Mouse (Mus musculus): Measurements from ENCODE around the gene Cntnap5c. TPM values are rescaled to one million over a fixed set of nuclear protein-coding genes. Genes with fewer than 3 reads are reported as not detected.

Gene Cntnap5c
- polyA plus RNA-seq, 1 experiment from 2014 or later: 0.09 TPM

GRCm38 (mm10) chr17:58363582-58364267 is 594.4 kb downstream of the Cntnap5c start:
- DNase-seq (ENCODE audit: low spot score) (no peak), ATAC-seq (replicated peaks; ENCODE audit: low FRiP score) (no peak)
- H3K4me3 ChIP-seq (ENCODE audit: low read depth, low read length): no peak overlapping the region
- H3K9ac ChIP-seq (ENCODE audit: low read length): no peak overlapping the region
- H3K4me2 ChIP-seq (ENCODE audit: low read depth, low read length, severe bottlenecking): no peak overlapping the region
- no peaks in the 10 kb centered on the region for H3K9me3 ChIP-seq (ENCODE audit: control insufficient read depth, low read length)
- 71% methylated on average over 4 of the region's 4 CpGs for WGBS
- H3K27ac ChIP-seq (ENCODE audit: low read depth, low read length): no peak overlapping the region
- no peaks in the 10 kb centered on the region for H3K27me3 ChIP-seq (ENCODE audit: control insufficient read depth, insufficient read depth, low read length)
- H3K36me3 ChIP-seq (ENCODE audit: control insufficient read depth, insufficient read depth, low read length): no peaks in the 10 kb centered on the region
- H3K4me1 ChIP-seq (replicated peaks; ENCODE audit: control insufficient read depth, insufficient read depth, low read length): no peaks in the 10 kb centered on the region

- Histone ChIP-seq H3K4me1 (replicated peaks; ENCODE audit: control insufficient read depth, insufficient read depth, low read length) (no peaks in the 10 kb centered on the region), H3K27me3 (ENCODE audit: control insufficient read depth, insufficient read depth, low read length) (no peaks in the 10 kb centered on the region), H3K36me3 (ENCODE audit: control insufficient read depth, insufficient read depth, low read length) (no peaks in the 10 kb centered on the region), H3K9ac (ENCODE audit: low read length) (no peak overlapping the region), H3K4me3 (ENCODE audit: low read depth, low read length) (no peak overlapping the region), H3K27ac (ENCODE audit: low read depth, low read length) (no peak overlapping the region), H3K9me3 (ENCODE audit: control insufficient read depth, low read length) (no peaks in the 10 kb centered on the region), H3K4me2 (ENCODE audit: low read depth, low read length, severe bottlenecking) (no peak overlapping the region)
- no peak for DNase-seq (ENCODE audit: low spot score)
- no peak for ATAC-seq (replicated peaks; ENCODE audit: low FRiP score)
Measured at GRCm38 (mm10) chr17:58370089-58370488, 600.7 kb downstream of the Cntnap5c start.

GRCm38 (mm10) chr17:58407769-58408168 is 638.4 kb downstream of the Cntnap5c start:
- Histone ChIP-seq H3K9me3 (ENCODE audit: control insufficient read depth, low read length) (no peaks in the 10 kb centered on the region), H3K4me2 (ENCODE audit: low read depth, low read length, severe bottlenecking) (no peak overlapping the region), H3K9ac (ENCODE audit: low read length) (no peak overlapping the region), H3K27me3 (ENCODE audit: control insufficient read depth, insufficient read depth, low read length) (no peaks in the 10 kb centered on the region), H3K4me1 (replicated peaks; ENCODE audit: control insufficient read depth, insufficient read depth, low read length) (no peaks in the 10 kb centered on the region), H3K36me3 (ENCODE audit: control insufficient read depth, insufficient read depth, low read length) (no peaks in the 10 kb centered on the region), H3K4me3 (ENCODE audit: low read depth, low read length) (no peak overlapping the region), H3K27ac (ENCODE audit: low read depth, low read length) (no peak overlapping the region)
- ATAC-seq (replicated peaks; ENCODE audit: low FRiP score) (no peak), DNase-seq (ENCODE audit: low spot score) (no peak)

GRCm38 (mm10) chr17:58408756-58409155 is 639.4 kb downstream of the Cntnap5c start:
- Histone ChIP-seq H3K9me3 (ENCODE audit: control insufficient read depth, low read length) (no peaks in the 10 kb centered on the region), H3K27ac (ENCODE audit: low read depth, low read length) (no peak overlapping the region), H3K9ac (ENCODE audit: low read length) (no peak overlapping the region), H3K4me1 (replicated peaks; ENCODE audit: control insufficient read depth, insufficient read depth, low read length) (no peaks in the 10 kb centered on the region), H3K27me3 (ENCODE audit: control insufficient read depth, insufficient read depth, low read length) (no peaks in the 10 kb centered on the region), H3K4me3 (ENCODE audit: low read depth, low read length) (no peak overlapping the region), H3K4me2 (ENCODE audit: low read depth, low read length, severe bottlenecking) (no peak overlapping the region), H3K36me3 (ENCODE audit: control insufficient read depth, insufficient read depth, low read length) (no peaks in the 10 kb centered on the region)
- WGBS: 94% methylated on average over 1 of the region's 1 CpGs
- DNase-seq (ENCODE audit: low spot score) (no peak), ATAC-seq (replicated peaks; ENCODE audit: low FRiP score) (no peak)

GRCm38 (mm10) chr17:58437443-58437842 is 668.1 kb downstream of the Cntnap5c start:
- no peak overlapping the region for H3K4me3 ChIP-seq (ENCODE audit: low read depth, low read length)
- DNase-seq (ENCODE audit: low spot score) (no peak), ATAC-seq (replicated peaks; ENCODE audit: low FRiP score) (no peak)
- H3K4me1 ChIP-seq (replicated peaks; ENCODE audit: control insufficient read depth, insufficient read depth, low read length): no peaks in the 10 kb centered on the region
- H3K9me3 ChIP-seq (ENCODE audit: control insufficient read depth, low read length): no peaks in the 10 kb centered on the region
- H3K9ac ChIP-seq (ENCODE audit: low read length): no peak overlapping the region
- no peaks in the 10 kb centered on the region for H3K27me3 ChIP-seq (ENCODE audit: control insufficient read depth, insufficient read depth, low read length)
- no peak overlapping the region for H3K27ac ChIP-seq (ENCODE audit: low read depth, low read length)
- no peak overlapping the region for H3K4me2 ChIP-seq (ENCODE audit: low read depth, low read length, severe bottlenecking)
- no peaks in the 10 kb centered on the region for H3K36me3 ChIP-seq (ENCODE audit: control insufficient read depth, insufficient read depth, low read length)

Other genes with a start within 250 kb of the Cntnap5c start
- gene Vmn2r120, start 224.1 kb upstream of the Cntnap5c start, polyA plus RNA-seq (2014; fragmentation: Nextera tagmentation; extraction: Ambion mirVana): not detected in 2 replicates
- not detected in 2 replicates for gene Gm21834, start 27.4 kb upstream of the Cntnap5c start, polyA plus RNA-seq (2014; fragmentation: Nextera tagmentation; extraction: Ambion mirVana)

Data from forebrain, embryonic 11.5 days (tissue).